Mouse (Mus musculus): ENCODE data around the gene Vmn1r67.

GRCm38 (mm10) chr7:10494786-10495521, 51.8 kb downstream of the Vmn1r67 start, which contains the start of gene Zik1:
- peak; percentile 40; the same call in 1 of the 2 replicates for TF ChIP-seq POLR2A (IDR thresholded peaks at IDR 0.05; ENCODE audit: insufficient read depth, low read depth, low read length)
- TF ChIP-seq CTCF (IDR thresholded peaks at IDR 0.05; ENCODE audit: insufficient read depth, low read depth, low read length) = no peak

Data from olfactory bulb, adult 2 months (tissue).